Mouse (Mus musculus) stomach, embryonic 14.5 days (tissue): ENCODE measurements around the gene Cltb. TPM values are rescaled to one million over a fixed set of nuclear protein-coding genes. Genes with fewer than 3 reads are reported as not detected.

Experiments
- ATAC-seq: fragments of 200-750 bp; cut with Nextera tagmentation; 2 replicates; pipeline ENCODE4 v1.8.0; 2017; ENCODE audit warnings: low read depth, moderate TSS enrichment; ENCODE audit not compliant: insufficient number of reproducible peaks, insufficient read depth, low FRiP score
- H3K27ac ChIP-seq: fragments of 300-500 bp; sonication (generic); 2 replicates; pipeline ENCODE4 v1.5.1; 2014; ENCODE audit warnings: mild to moderate bottlenecking, low read length, moderate library complexity, mixed read lengths
- H3K27me3 ChIP-seq: fragments of 300-500 bp; sonication (generic); 2 replicates; pipeline ENCODE4 v1.6.1; 2014; ENCODE audit warnings: low read length, control low read depth, mixed read lengths; ENCODE audit not compliant: control insufficient read depth, insufficient read depth
- H3K36me3 ChIP-seq: fragments of 300-500 bp; sonication (generic); 2 replicates; pipeline ENCODE4 v1.6.1; 2014; ENCODE audit warnings: mild to moderate bottlenecking, control low read depth, low read length, moderate library complexity, mixed read lengths; ENCODE audit not compliant: control insufficient read depth, insufficient read depth
- H3K4me1 ChIP-seq: fragments of 300-500 bp; sonication (generic); 2 replicates; pipeline ENCODE4 v1.6.1; 2014; ENCODE audit warnings: low read length, control low read depth, mixed read lengths; ENCODE audit not compliant: control insufficient read depth, insufficient read depth
- H3K4me2 ChIP-seq: fragments of 300-500 bp; sonication (generic); replicated peaks from 2 replicates; pipeline ENCODE4 v1.6.1; 2014; ENCODE audit warnings: low read depth, low read length, control low read depth
- H3K4me3 ChIP-seq: fragments of 300-500 bp; sonication (generic); 2 replicates; pipeline ENCODE4 v1.5.1; 2014; ENCODE audit warnings: low read depth, low read length, control low read depth
- H3K9ac ChIP-seq: fragments of 300-500 bp; sonication (generic); replicated peaks from 2 replicates; pipeline ENCODE4 v1.6.1; 2014; ENCODE audit warnings: low read depth, mild to moderate bottlenecking, control low read depth, low read length, moderate library complexity, mixed read lengths
- H3K9me3 ChIP-seq: fragments of 300-500 bp; sonication (generic); 2 replicates; pipeline ENCODE4 v1.6.1; 2016; ENCODE audit warnings: low read depth, low read length, control low read depth; ENCODE audit not compliant: control insufficient read depth
- WGBS: fragments of 180-500 bp; shearing (Covaris S2); extraction: QIAGEN DNeasy Blood & Tissue Kit; methylation state at CpG from one replicate; pipeline ENCODE4 v1.1.7; 2014; 5-methylcytosine and 5-hydroxymethylcytosine counted together
- polyA plus RNA-seq: library from polyadenylated mRNA; unstranded; fragments of >200 nt; fragmentation: Nextera tagmentation; extraction: Ambion mirVana; gene quantifications from 2 replicates; pipeline ENCODE4 v1.2.1, GENCODE M21; 2014

Gene Cltb
- polyA plus RNA-seq, 1 experiment from 2014 or later: 40.3 TPM

- Histone ChIP-seq H3K36me3 (peaks cover 20% of the 10 kb centered on the region), H3K27ac (peak overlapping the region; percentile 44; the same call in 1 of the 2 replicates), H3K4me1 (peaks cover 5% of the 10 kb centered on the region; the same call in 1 of the 2 replicates), H3K9ac (peak overlapping the region; percentile 96), H3K4me2 (peak overlapping the region; percentile 92), H3K27me3 (no peaks in the 10 kb centered on the region), H3K4me3 (peak overlapping the region; percentile 98), H3K9me3 (no peaks in the 10 kb centered on the region)
- peak; percentile 60; the same call in 1 of the 2 replicates for ATAC-seq
- WGBS: 11% methylated on average over 44 of the region's 45 CpGs
Observed at GRCm38 (mm10) chr13:54564232-54565200, 46.6 kb downstream of the Cltb start.

GRCm38 (mm10) chr13:54562562-54562961 is 48.6 kb downstream of the Cltb start:
- no peak for ATAC-seq
- H3K4me1 ChIP-seq: peaks cover 5% of the 10 kb centered on the region; the same call in 1 of the 2 replicates
- no peaks in the 10 kb centered on the region for H3K9me3 ChIP-seq
- no peak overlapping the region for H3K9ac ChIP-seq
- H3K4me3 ChIP-seq: no peak overlapping the region
- no peak overlapping the region for H3K4me2 ChIP-seq
- H3K36me3 ChIP-seq: peaks cover 38% of the 10 kb centered on the region
- no peak overlapping the region for H3K27ac ChIP-seq
- 82% methylated on average over 7 of the region's 7 CpGs for WGBS
- H3K27me3 ChIP-seq: no peaks in the 10 kb centered on the region

GRCm38 (mm10) chr13:54560608-54561007 is 50.5 kb downstream of the Cltb start:
- Histone ChIP-seq H3K9me3 (no peaks in the 10 kb centered on the region), H3K27ac (no peak overlapping the region), H3K36me3 (peaks cover 49% of the 10 kb centered on the region), H3K27me3 (no peaks in the 10 kb centered on the region), H3K4me2 (no peak overlapping the region), H3K9ac (no peak overlapping the region), H3K4me3 (no peak overlapping the region), H3K4me1 (peaks cover 5% of the 10 kb centered on the region; the same call in 1 of the 2 replicates)
- WGBS: 90% methylated on average over 7 of the region's 7 CpGs
- no peak for ATAC-seq

- H3K9me3 ChIP-seq: no peaks in the 10 kb centered on the region
- no peak overlapping the region for H3K4me2 ChIP-seq
- H3K4me1 ChIP-seq: peaks cover 5% of the 10 kb centered on the region; the same call in 1 of the 2 replicates
- no peak overlapping the region for H3K27ac ChIP-seq
- no peak overlapping the region for H3K4me3 ChIP-seq
- ATAC-seq: no peak
- no peak overlapping the region for H3K9ac ChIP-seq
- H3K36me3 ChIP-seq: peaks cover 51% of the 10 kb centered on the region
- H3K27me3 ChIP-seq: no peaks in the 10 kb centered on the region
- WGBS: 88% methylated on average over 2 of the region's 2 CpGs
Observed at GRCm38 (mm10) chr13:54559656-54560055, 51.5 kb downstream of the Cltb start.

- H3K4me2 ChIP-seq: no peak overlapping the region
- no peak for ATAC-seq
- 94% methylated on average over 1 of the region's 1 CpGs for WGBS
Observed at GRCm38 (mm10) chr13:54557652-54558051, 53.5 kb downstream of the Cltb start.

GRCm38 (mm10) chr13:54556796-54557195 is 54.3 kb downstream of the Cltb start:
- no peak for ATAC-seq
- WGBS: 85% methylated on average over 3 of the region's 3 CpGs
- Histone ChIP-seq H3K36me3 (peaks cover 66% of the 10 kb centered on the region), H3K27me3 (no peaks in the 10 kb centered on the region), H3K4me2 (no peak overlapping the region), H3K4me3 (no peak overlapping the region), H3K9me3 (no peaks in the 10 kb centered on the region), H3K4me1 (no peaks in the 10 kb centered on the region), H3K27ac (no peak overlapping the region), H3K9ac (no peak overlapping the region)

More at GRCm38 (mm10) chr13:54557652-54558051, 53.5 kb downstream of the Cltb start:
- H3K27me3 ChIP-seq: no peaks in the 10 kb centered on the region
- H3K4me3 ChIP-seq: no peak overlapping the region
- H3K9me3 ChIP-seq: no peaks in the 10 kb centered on the region
- peaks cover 67% of the 10 kb centered on the region for H3K36me3 ChIP-seq
- H3K9ac ChIP-seq: no peak overlapping the region
- no peak overlapping the region for H3K27ac ChIP-seq
- no peaks in the 10 kb centered on the region for H3K4me1 ChIP-seq

GRCm38 (mm10) chr13:54556176-54556575 is 55.0 kb downstream of the Cltb start:
- Histone ChIP-seq H3K27ac (no peak overlapping the region), H3K9me3 (no peaks in the 10 kb centered on the region), H3K36me3 (peaks cover 72% of the 10 kb centered on the region)

GRCm38 (mm10) chr13:54548036-54548435 is 63.1 kb downstream of the Cltb start:
- Histone ChIP-seq H3K27ac (no peak overlapping the region), H3K9me3 (no peaks in the 10 kb centered on the region), H3K4me3 (no peak overlapping the region), H3K4me2 (no peak overlapping the region), H3K36me3 (peaks cover 42% of the 10 kb centered on the region), H3K9ac (no peak overlapping the region), H3K27me3 (no peaks in the 10 kb centered on the region), H3K4me1 (no peaks in the 10 kb centered on the region)
- 78% methylated on average over 7 of the region's 7 CpGs for WGBS
- no peak for ATAC-seq

More at GRCm38 (mm10) chr13:54556176-54556575, 55.0 kb downstream of the Cltb start:
- Histone ChIP-seq H3K4me3 (no peak overlapping the region), H3K27me3 (no peaks in the 10 kb centered on the region), H3K9ac (no peak overlapping the region), H3K4me1 (no peaks in the 10 kb centered on the region), H3K4me2 (no peak overlapping the region)
- ATAC-seq: no peak
- 87% methylated on average over 9 of the region's 9 CpGs for WGBS
